Mouse (Mus musculus): Measurements from ENCODE around the gene Ttc7b. TPM values are rescaled to one million over a fixed set of nuclear protein-coding genes. Genes with fewer than 3 reads are reported as not detected.

Gene Ttc7b
- polyA plus RNA-seq, 1 experiment from 2014 or later, result 4.0 TPM

DNA sequence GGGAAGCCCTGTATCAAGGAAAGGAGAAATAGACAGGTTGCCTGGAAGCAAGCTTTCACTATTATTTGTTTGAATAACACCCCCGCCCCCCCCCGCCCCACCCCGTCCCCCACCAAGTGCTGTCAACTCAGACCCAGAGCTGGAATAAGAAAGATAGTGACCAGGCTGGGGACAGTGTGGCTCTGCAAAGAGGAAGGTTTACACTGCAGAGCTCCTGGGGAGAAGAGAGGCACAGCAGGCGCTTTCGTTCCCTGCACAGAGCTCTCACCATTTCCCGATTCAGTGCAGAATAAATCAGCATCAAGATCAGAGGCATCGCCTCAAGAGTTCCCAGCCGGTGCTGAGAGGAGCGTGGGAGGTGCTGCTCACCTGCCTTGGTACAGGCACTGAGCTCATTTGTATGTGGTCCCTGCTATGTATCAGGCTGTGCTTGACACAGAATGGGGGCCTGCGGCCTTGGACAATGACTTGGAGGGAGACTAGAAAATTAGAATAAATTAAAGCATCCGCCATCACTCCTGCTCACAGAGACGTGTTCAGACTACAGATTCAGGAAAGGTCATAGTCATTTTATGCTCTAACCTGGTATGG is 206.7 kb downstream of the Ttc7b start:
- 56% methylated on average over 12 of the region's 12 CpGs for WGBS
- no peaks in the 10 kb centered on the region for H3K27me3 ChIP-seq (replicated peaks; ENCODE audit: control insufficient read depth, insufficient read depth, low read length)
- H3K4me2 ChIP-seq (replicated peaks; ENCODE audit: low read depth), result no peak overlapping the region
- no peak for ATAC-seq
- H3K4me3 ChIP-seq (ENCODE audit: low read depth, low read length), result no peak overlapping the region
- H3K36me3 ChIP-seq (ENCODE audit: control insufficient read depth, insufficient read depth), result peaks cover 13% of the 10 kb centered on the region; the same call in 1 of the 2 replicates
- no peaks in the 10 kb centered on the region for H3K9me3 ChIP-seq (ENCODE audit: control insufficient read depth)
- no peak for TF ChIP-seq CTCF (IDR thresholded peaks at IDR 0.05; ENCODE audit: low read depth)
- no peak overlapping the region for H3K27ac ChIP-seq (ENCODE audit: low read depth, low read length)
- H3K9ac ChIP-seq (ENCODE audit: low read depth, low read length), result no peak overlapping the region
- no peaks in the 10 kb centered on the region for H3K4me1 ChIP-seq (replicated peaks; ENCODE audit: control insufficient read depth, insufficient read depth, low read length)

DNA sequence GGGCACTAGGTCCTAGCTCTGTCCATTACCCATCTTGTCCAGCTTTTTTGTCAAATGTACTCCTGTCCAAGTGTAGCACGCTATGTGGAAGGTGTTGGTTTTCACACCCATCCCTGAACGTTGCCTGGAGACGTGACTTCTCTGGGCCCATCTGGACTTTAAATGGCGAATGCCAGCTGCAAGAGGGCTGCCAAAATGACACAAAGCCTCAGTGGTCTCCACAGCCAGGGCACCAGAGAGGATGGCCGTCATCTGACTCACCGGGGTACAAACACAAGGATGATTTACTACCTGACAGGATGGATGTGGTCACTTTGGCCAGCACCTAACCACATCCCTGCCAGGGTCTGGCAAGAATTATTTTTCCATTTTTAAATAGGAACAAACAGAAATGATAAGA is 207.4 kb downstream of the Ttc7b start:
- Histone ChIP-seq H3K9ac (ENCODE audit: low read depth, low read length) (no peak overlapping the region), H3K4me1 (replicated peaks; ENCODE audit: control insufficient read depth, insufficient read depth, low read length) (no peaks in the 10 kb centered on the region), H3K4me3 (ENCODE audit: low read depth, low read length) (no peak overlapping the region), H3K9me3 (ENCODE audit: control insufficient read depth) (no peaks in the 10 kb centered on the region), H3K36me3 (ENCODE audit: control insufficient read depth, insufficient read depth) (peaks cover 9% of the 10 kb centered on the region; the same call in 1 of the 2 replicates), H3K27me3 (replicated peaks; ENCODE audit: control insufficient read depth, insufficient read depth, low read length) (no peaks in the 10 kb centered on the region), H3K27ac (ENCODE audit: low read depth, low read length) (no peak overlapping the region), H3K4me2 (replicated peaks; ENCODE audit: low read depth) (no peak overlapping the region)
- 77% methylated on average over 6 of the region's 6 CpGs for WGBS
- no peak for TF ChIP-seq CTCF (IDR thresholded peaks at IDR 0.05; ENCODE audit: low read depth)
- ATAC-seq, result no peak

DNA sequence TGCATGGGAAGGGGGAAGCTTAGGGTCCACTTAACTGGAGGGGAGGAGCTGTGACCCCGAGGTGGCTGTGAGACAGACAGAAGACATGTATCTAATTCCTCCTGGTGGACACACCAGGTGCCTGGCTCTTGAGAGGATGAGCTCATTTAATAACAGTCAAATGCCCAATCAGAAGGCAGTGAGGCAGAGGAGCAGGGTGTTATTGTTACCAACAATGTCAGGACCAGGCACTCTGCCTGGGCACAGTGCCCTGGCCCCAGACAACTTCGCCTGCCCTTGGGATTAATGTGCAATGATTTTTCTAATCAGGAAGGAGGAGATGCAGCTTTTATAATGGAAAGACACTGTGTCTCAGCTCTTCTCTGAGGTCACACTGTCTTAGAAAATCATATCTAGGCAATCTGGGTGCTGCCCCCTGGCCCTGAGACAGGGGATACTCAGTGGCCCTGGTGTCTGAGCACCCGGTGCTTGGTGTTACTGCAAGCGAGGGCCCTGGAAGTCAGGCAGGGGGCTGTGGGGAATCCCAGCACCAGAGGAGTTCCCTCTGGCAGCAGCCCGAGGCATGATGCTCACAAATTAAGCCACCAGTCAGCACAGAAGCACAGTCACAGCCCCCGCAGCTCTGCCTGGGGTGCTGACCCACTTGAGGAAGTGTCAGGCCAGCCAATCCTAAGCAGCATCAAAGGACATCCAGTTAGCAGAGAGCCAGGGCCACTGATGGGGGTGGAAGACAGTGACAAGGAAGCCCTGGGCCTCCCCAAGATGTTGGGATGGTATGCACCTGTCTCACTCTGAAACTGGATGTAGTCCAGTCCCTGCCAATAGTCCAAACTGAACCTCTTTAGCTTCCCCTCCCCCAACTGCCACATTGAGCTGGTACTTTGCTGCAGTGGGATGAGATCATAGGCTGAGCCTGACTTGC is 209.9 kb downstream of the Ttc7b start:
- Histone ChIP-seq H3K36me3 (ENCODE audit: control insufficient read depth, insufficient read depth) (peaks cover 6% of the 10 kb centered on the region; the same call in 1 of the 2 replicates), H3K27ac (ENCODE audit: low read depth, low read length) (no peak overlapping the region), H3K9ac (ENCODE audit: low read depth, low read length) (no peak overlapping the region), H3K4me1 (replicated peaks; ENCODE audit: control insufficient read depth, insufficient read depth, low read length) (no peaks in the 10 kb centered on the region), H3K4me2 (replicated peaks; ENCODE audit: low read depth) (no peak overlapping the region), H3K4me3 (ENCODE audit: low read depth, low read length) (no peak overlapping the region), H3K27me3 (replicated peaks; ENCODE audit: control insufficient read depth, insufficient read depth, low read length) (no peaks in the 10 kb centered on the region), H3K9me3 (ENCODE audit: control insufficient read depth) (no peaks in the 10 kb centered on the region)
- peak; percentile 24; the same call in 1 of the 2 replicates for TF ChIP-seq CTCF (IDR thresholded peaks at IDR 0.05; ENCODE audit: low read depth)
- ATAC-seq, result no peak
- WGBS, result 72% methylated on average over 6 of the region's 6 CpGs

DNA sequence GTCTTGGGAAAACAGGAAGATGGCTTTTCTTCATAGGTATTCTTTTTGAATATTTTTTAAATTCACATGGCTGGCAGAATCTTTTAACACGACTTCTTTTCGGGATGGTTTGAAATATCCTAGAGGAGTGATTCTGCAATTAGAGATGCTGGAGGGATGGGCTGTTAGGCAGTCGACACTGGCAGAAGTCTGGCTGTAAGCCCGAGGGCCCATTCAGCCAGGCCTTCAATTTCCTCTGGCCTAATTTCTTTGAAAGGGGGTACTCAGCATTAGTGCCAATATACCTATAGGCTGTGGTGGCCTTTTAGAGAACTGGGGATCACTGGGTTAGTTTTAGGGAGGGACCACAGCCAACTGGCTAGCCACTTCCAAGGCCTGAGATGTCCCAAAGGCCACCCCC is 211.4 kb downstream of the Ttc7b start:
- ATAC-seq, result no peak
- H3K36me3 ChIP-seq (ENCODE audit: control insufficient read depth, insufficient read depth), result peaks cover 2% of the 10 kb centered on the region; the same call in 1 of the 2 replicates
- H3K9ac ChIP-seq (ENCODE audit: low read depth, low read length), result no peak overlapping the region
- H3K4me1 ChIP-seq (replicated peaks; ENCODE audit: control insufficient read depth, insufficient read depth, low read length), result no peaks in the 10 kb centered on the region
- no peak overlapping the region for H3K27ac ChIP-seq (ENCODE audit: low read depth, low read length)
- H3K27me3 ChIP-seq (replicated peaks; ENCODE audit: control insufficient read depth, insufficient read depth, low read length), result no peaks in the 10 kb centered on the region
- WGBS, result 81% methylated on average over 4 of the region's 4 CpGs
- no peak for TF ChIP-seq CTCF (IDR thresholded peaks at IDR 0.05; ENCODE audit: low read depth)
- no peak overlapping the region for H3K4me3 ChIP-seq (ENCODE audit: low read depth, low read length)
- no peak overlapping the region for H3K4me2 ChIP-seq (replicated peaks; ENCODE audit: low read depth)
- H3K9me3 ChIP-seq (ENCODE audit: control insufficient read depth), result no peaks in the 10 kb centered on the region

DNA sequence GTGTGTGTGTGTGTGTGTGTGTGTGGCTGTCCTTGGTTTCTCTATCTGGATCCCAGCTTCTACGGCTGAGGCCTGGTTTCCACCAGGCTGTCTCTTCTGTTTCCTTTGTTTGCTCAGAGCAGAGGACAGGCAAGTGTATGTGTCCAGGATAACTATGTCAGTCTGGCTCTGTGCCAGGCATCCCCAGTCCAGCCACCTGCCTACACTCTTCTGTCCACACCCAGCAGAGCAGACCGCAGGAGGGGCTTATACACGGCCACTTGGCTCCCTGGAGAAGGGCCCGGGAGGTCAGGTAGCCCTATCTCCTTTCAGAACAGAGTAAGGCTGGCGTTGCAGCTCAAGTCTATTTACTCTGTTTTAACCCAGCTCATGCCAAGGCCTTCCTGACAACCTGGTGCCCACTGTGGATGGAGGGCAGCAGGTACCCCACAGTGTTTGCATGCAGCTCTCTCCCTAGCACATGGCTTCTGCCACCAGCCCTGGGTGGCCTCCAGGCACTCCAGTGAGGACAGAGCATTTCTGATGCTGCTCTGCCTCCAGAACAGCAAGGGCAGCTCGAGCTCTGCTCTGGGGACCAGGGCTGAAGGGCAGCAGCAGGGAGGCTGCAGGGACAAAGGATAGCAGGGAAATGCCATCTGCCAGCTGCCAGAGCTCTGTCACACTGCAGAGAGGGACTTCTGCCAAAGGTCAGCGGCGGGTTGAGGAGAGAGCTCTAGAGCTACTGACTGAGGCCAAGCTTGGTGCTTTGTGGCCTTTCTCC is 212.9 kb downstream of the Ttc7b start:
- no peak for TF ChIP-seq CTCF (IDR thresholded peaks at IDR 0.05; ENCODE audit: low read depth)
- H3K4me3 ChIP-seq (ENCODE audit: low read depth, low read length), result no peak overlapping the region
- no peak overlapping the region for H3K27ac ChIP-seq (ENCODE audit: low read depth, low read length)
- WGBS, result 41% methylated on average over 8 of the region's 8 CpGs
- H3K9ac ChIP-seq (ENCODE audit: low read depth, low read length), result no peak overlapping the region
- H3K27me3 ChIP-seq (replicated peaks; ENCODE audit: control insufficient read depth, insufficient read depth, low read length), result no peaks in the 10 kb centered on the region
- H3K4me1 ChIP-seq (replicated peaks; ENCODE audit: control insufficient read depth, insufficient read depth, low read length), result no peaks in the 10 kb centered on the region
- ATAC-seq, result no peak
- H3K9me3 ChIP-seq (ENCODE audit: control insufficient read depth), result no peaks in the 10 kb centered on the region
- H3K4me2 ChIP-seq (replicated peaks; ENCODE audit: low read depth), result no peak overlapping the region
- H3K36me3 ChIP-seq (ENCODE audit: control insufficient read depth, insufficient read depth), result no peaks in the 10 kb centered on the region; the same call in 1 of the 2 replicates

DNA sequence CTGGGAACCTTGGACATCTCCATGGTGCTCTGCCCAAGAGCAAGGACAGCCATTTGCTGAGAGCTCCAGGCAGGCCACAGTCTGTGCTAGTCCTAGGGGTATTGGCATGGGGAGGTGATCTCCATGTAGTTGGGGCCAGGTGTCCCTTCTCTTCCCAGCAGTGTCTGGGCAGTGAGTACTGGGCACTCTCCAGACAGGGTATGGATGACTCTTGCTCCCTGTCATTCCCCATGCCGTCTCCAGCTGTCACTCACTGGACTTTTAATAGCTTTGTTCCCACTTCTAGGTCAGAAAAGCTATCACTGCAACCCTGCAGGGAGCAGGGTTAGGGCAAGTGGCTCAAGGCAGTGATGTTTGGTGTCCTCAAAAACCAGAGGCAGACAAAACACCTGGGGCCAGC is 214.3 kb downstream of the Ttc7b start:
- no peak overlapping the region for H3K27ac ChIP-seq (ENCODE audit: low read depth, low read length)
- WGBS, result 76% methylated on average over 1 of the region's 1 CpGs
- no peak overlapping the region for H3K9ac ChIP-seq (ENCODE audit: low read depth, low read length)
- no peak for ATAC-seq
- no peak overlapping the region for H3K4me2 ChIP-seq (replicated peaks; ENCODE audit: low read depth)
- H3K4me3 ChIP-seq (ENCODE audit: low read depth, low read length), result no peak overlapping the region
- no peaks in the 10 kb centered on the region for H3K27me3 ChIP-seq (replicated peaks; ENCODE audit: control insufficient read depth, insufficient read depth, low read length)
- no peaks in the 10 kb centered on the region for H3K9me3 ChIP-seq (ENCODE audit: control insufficient read depth)
- no peaks in the 10 kb centered on the region; the same call in 1 of the 2 replicates for H3K36me3 ChIP-seq (ENCODE audit: control insufficient read depth, insufficient read depth)
- H3K4me1 ChIP-seq (replicated peaks; ENCODE audit: control insufficient read depth, insufficient read depth, low read length), result no peaks in the 10 kb centered on the region
- TF ChIP-seq CTCF (IDR thresholded peaks at IDR 0.05; ENCODE audit: low read depth), result no peak
